Mouse (Mus musculus): ENCODE measurements around the gene Polr2b. TPM values are rescaled to one million over a fixed set of nuclear protein-coding genes. Genes with fewer than 3 reads are reported as not detected.
A peak's percentile ranks its signal among the peaks of the same experiment; 100 is the strongest.

The Polr2b gene
- 46.0 and 52.0 TPM in 2 replicates for polyA plus RNA-seq (2014; fragmentation: Nextera tagmentation; extraction: Ambion mirVana)

- WGBS (ENCODE audit: insufficient replicate concordance): under 1% methylated on average over 85 of the region's 85 CpGs
- H3K36me3 ChIP-seq (ENCODE audit: control insufficient read depth, insufficient read depth, low read length): peaks cover 6% of the 10 kb centered on the region
- H3K4me1 ChIP-seq (ENCODE audit: control insufficient read depth, insufficient read depth, low read length): peaks cover 17% of the 10 kb centered on the region
- H3K4me2 ChIP-seq: peak within 1 kb of the TSS; percentile 95
- H3K9me3 ChIP-seq (replicated peaks; ENCODE audit: control insufficient read depth, low read length): no peaks in the 10 kb centered on the region
- peak within 1 kb of the TSS; percentile 95 for H3K4me3 ChIP-seq (ENCODE audit: low read depth, low read length)
- peak; percentile 95 for ATAC-seq (replicated peaks; ENCODE audit: insufficient number of reproducible peaks, low FRiP score, low TSS enrichment)
- H3K27me3 ChIP-seq (ENCODE audit: control insufficient read depth, insufficient read depth, low read length): no peaks in the 10 kb centered on the region
- H3K27ac ChIP-seq (ENCODE audit: low read depth, low read length): peak within 1 kb of the TSS; percentile 83
- peak within 1 kb of the TSS; percentile 82 for H3K9ac ChIP-seq (ENCODE audit: low read depth, low read length)
These were observed at the start of gene Polr2b, which contains the start of gene Noa1 for GRCm38 (mm10) chr5:77309924-77310772. Gene Polr2b (plus strand): TSS chr5:77310147. Gene Noa1 (minus strand): TSS chr5:77310084.

GRCm38 (mm10) chr5:77261137-77261536 is 48.8 kb upstream of the Polr2b start:
- ATAC-seq (replicated peaks; ENCODE audit: insufficient number of reproducible peaks, low FRiP score, low TSS enrichment): no peak
- H3K27ac ChIP-seq (ENCODE audit: low read depth, low read length): no peak overlapping the region
- H3K4me2 ChIP-seq: no peak overlapping the region
- no peaks in the 10 kb centered on the region for H3K36me3 ChIP-seq (ENCODE audit: control insufficient read depth, insufficient read depth, low read length)
- no peak overlapping the region for H3K9ac ChIP-seq (ENCODE audit: low read depth, low read length)
- no peaks in the 10 kb centered on the region for H3K27me3 ChIP-seq (ENCODE audit: control insufficient read depth, insufficient read depth, low read length)
- no peaks in the 10 kb centered on the region for H3K4me1 ChIP-seq (ENCODE audit: control insufficient read depth, insufficient read depth, low read length)
- WGBS (ENCODE audit: insufficient replicate concordance): 67% methylated on average over 4 of the region's 4 CpGs
- H3K4me3 ChIP-seq (ENCODE audit: low read depth, low read length): no peak overlapping the region
- H3K9me3 ChIP-seq (replicated peaks; ENCODE audit: control insufficient read depth, low read length): no peaks in the 10 kb centered on the region

DNA sequence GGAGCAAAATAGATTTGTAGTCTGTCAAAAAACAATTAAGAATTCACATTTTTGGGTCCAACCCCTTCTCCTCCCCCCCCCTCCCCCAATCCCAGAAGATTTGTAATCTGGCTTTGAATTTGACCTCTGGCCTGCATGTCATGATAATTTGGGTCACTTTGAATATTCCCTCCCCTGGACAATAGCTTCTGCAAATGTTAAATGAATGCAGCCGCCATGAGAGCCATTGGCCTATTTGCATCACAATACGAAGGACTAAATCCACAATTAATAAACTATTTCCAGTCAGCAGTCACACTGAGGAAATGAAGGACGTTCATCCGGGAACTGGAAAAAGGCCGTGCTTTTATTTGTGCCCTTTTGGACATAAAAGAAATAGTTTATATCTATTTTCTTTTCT is 47.8 kb upstream of the Polr2b start:
- Histone ChIP-seq H3K36me3 (ENCODE audit: control insufficient read depth, insufficient read depth, low read length) (no peaks in the 10 kb centered on the region), H3K9me3 (replicated peaks; ENCODE audit: control insufficient read depth, low read length) (no peaks in the 10 kb centered on the region), H3K4me2 (no peak overlapping the region), H3K4me1 (ENCODE audit: control insufficient read depth, insufficient read depth, low read length) (no peaks in the 10 kb centered on the region), H3K9ac (ENCODE audit: low read depth, low read length) (no peak overlapping the region), H3K4me3 (ENCODE audit: low read depth, low read length) (no peak overlapping the region), H3K27ac (ENCODE audit: low read depth, low read length) (no peak overlapping the region), H3K27me3 (ENCODE audit: control insufficient read depth, insufficient read depth, low read length) (no peaks in the 10 kb centered on the region)
- 79% methylated on average over 5 of the region's 5 CpGs for WGBS (ENCODE audit: insufficient replicate concordance)
- ATAC-seq (replicated peaks; ENCODE audit: insufficient number of reproducible peaks, low FRiP score, low TSS enrichment): no peak

- 1% methylated on average over 56 of the region's 78 CpGs for WGBS (ENCODE audit: insufficient replicate concordance)
These were observed 44.8 kb upstream of the Polr2b start, which contains the start of gene Rest for GRCm38 (mm10) chr5:77265081-77265670. Gene Rest (plus strand): TSS chr5:77265491.

GRCm38 (mm10) chr5:77265671-77266065 is 44.3 kb upstream of the Polr2b start:
- no peaks in the 10 kb centered on the region for H3K9me3 ChIP-seq (replicated peaks; ENCODE audit: control insufficient read depth, low read length)
- WGBS (ENCODE audit: insufficient replicate concordance): under 1% methylated on average over 25 of the region's 53 CpGs
- H3K4me3 ChIP-seq (ENCODE audit: low read depth, low read length): peak overlapping the region; percentile 96
- H3K27ac ChIP-seq (ENCODE audit: low read depth, low read length): peak overlapping the region; percentile 98
- 0 out of 2 replicates have a peak, but pooled peaks cover 5% of the 10 kb centered on the region for H3K4me1 ChIP-seq (ENCODE audit: control insufficient read depth, insufficient read depth, low read length)
- no peaks in the 10 kb centered on the region for H3K27me3 ChIP-seq (ENCODE audit: control insufficient read depth, insufficient read depth, low read length)
- H3K9ac ChIP-seq (ENCODE audit: low read depth, low read length): peak overlapping the region; percentile 93
- peaks cover 16% of the 10 kb centered on the region for H3K36me3 ChIP-seq (ENCODE audit: control insufficient read depth, insufficient read depth, low read length)
- H3K4me2 ChIP-seq: peak overlapping the region; percentile 69
- peak; percentile 86 for ATAC-seq (replicated peaks; ENCODE audit: insufficient number of reproducible peaks, low FRiP score, low TSS enrichment)

More at GRCm38 (mm10) chr5:77265081-77265670, 44.8 kb upstream of the Polr2b start, which contains the start of gene Rest:
- no peaks in the 10 kb centered on the region for H3K9me3 ChIP-seq (replicated peaks; ENCODE audit: control insufficient read depth, low read length)
- 0 out of 2 replicates have a peak, but pooled peaks cover 5% of the 10 kb centered on the region for H3K4me1 ChIP-seq (ENCODE audit: control insufficient read depth, insufficient read depth, low read length)
- peak within 1 kb of the TSS; percentile 98 for H3K27ac ChIP-seq (ENCODE audit: low read depth, low read length)
- peak; percentile 83 for ATAC-seq (replicated peaks; ENCODE audit: insufficient number of reproducible peaks, low FRiP score, low TSS enrichment)
- H3K4me2 ChIP-seq: peak within 1 kb of the TSS; percentile 69
- peak within 1 kb of the TSS; percentile 93 for H3K9ac ChIP-seq (ENCODE audit: low read depth, low read length)
- H3K4me3 ChIP-seq (ENCODE audit: low read depth, low read length): peak within 1 kb of the TSS; percentile 96
- no peaks in the 10 kb centered on the region for H3K27me3 ChIP-seq (ENCODE audit: control insufficient read depth, insufficient read depth, low read length)
- peaks cover 16% of the 10 kb centered on the region for H3K36me3 ChIP-seq (ENCODE audit: control insufficient read depth, insufficient read depth, low read length)

DNA sequence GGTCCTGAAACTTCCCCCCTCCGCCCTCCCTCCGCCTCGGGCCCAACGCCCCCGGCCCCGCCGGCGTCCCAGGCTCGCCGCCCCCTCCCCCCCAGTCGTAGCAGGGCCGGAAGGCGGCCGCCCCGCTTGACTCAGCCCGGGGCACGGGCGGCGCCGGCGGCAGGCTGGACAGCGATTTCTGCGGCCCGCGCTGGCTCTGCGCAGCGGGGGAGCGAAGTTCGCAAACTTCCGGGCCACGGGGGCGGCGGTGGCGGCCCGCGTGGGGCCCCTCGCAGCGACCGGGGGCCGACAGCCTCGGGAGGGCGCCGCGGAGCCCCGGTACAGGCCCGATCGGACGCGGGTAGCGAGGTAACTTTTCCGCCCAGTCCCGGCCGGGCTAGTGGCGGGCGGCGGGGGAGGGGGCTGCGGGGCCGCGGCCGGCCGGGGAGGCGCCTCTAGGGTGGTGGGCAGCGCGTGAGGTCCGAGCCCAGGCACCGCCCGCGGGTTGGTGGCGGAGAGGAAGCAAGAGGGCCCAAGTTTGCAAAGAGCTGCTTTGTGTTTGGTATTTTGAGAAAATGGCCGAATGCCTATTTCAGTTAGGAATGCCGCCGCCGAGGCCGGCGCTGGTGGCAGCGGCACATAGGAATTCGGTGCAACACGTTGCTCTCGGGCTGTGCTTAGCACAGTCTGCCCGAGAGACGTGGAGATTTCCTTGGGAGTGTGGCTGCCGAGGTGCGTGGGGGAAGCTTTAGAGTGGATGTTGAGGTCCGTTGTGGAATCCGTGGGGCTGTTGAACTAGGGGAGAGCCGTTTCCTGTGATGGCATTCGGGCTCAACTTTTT is 43.7 kb upstream of the Polr2b start:
- Histone ChIP-seq H3K36me3 (ENCODE audit: control insufficient read depth, insufficient read depth, low read length) (peaks cover 18% of the 10 kb centered on the region), H3K4me1 (ENCODE audit: control insufficient read depth, insufficient read depth, low read length) (0 out of 2 replicates have a peak, but pooled peaks cover 5% of the 10 kb centered on the region), H3K4me3 (ENCODE audit: low read depth, low read length) (peak overlapping the region; percentile 96), H3K27ac (ENCODE audit: low read depth, low read length) (peak overlapping the region; percentile 98), H3K9me3 (replicated peaks; ENCODE audit: control insufficient read depth, low read length) (no peaks in the 10 kb centered on the region), H3K4me2 (peak overlapping the region; percentile 69), H3K9ac (ENCODE audit: low read depth, low read length) (peak overlapping the region; percentile 93), H3K27me3 (ENCODE audit: control insufficient read depth, insufficient read depth, low read length) (no peaks in the 10 kb centered on the region)
- peak; percentile 73 for ATAC-seq (replicated peaks; ENCODE audit: insufficient number of reproducible peaks, low FRiP score, low TSS enrichment)
- under 1% methylated on average over 73 of the region's 87 CpGs for WGBS (ENCODE audit: insufficient replicate concordance)

GRCm38 (mm10) chr5:77266886-77267401 is 43.0 kb upstream of the Polr2b start:
- Histone ChIP-seq H3K4me3 (ENCODE audit: low read depth, low read length) (peak overlapping the region; percentile 96), H3K9ac (ENCODE audit: low read depth, low read length) (peak overlapping the region; percentile 93), H3K4me1 (ENCODE audit: control insufficient read depth, insufficient read depth, low read length) (0 out of 2 replicates have a peak, but pooled peaks cover 5% of the 10 kb centered on the region), H3K27me3 (ENCODE audit: control insufficient read depth, insufficient read depth, low read length) (no peaks in the 10 kb centered on the region), H3K4me2 (peak overlapping the region; percentile 69), H3K27ac (ENCODE audit: low read depth, low read length) (peak overlapping the region; percentile 98), H3K36me3 (ENCODE audit: control insufficient read depth, insufficient read depth, low read length) (peaks cover 20% of the 10 kb centered on the region), H3K9me3 (replicated peaks; ENCODE audit: control insufficient read depth, low read length) (no peaks in the 10 kb centered on the region)
- no peak for ATAC-seq (replicated peaks; ENCODE audit: insufficient number of reproducible peaks, low FRiP score, low TSS enrichment)
- 2% methylated on average over 11 of the region's 11 CpGs for WGBS (ENCODE audit: insufficient replicate concordance)

DNA sequence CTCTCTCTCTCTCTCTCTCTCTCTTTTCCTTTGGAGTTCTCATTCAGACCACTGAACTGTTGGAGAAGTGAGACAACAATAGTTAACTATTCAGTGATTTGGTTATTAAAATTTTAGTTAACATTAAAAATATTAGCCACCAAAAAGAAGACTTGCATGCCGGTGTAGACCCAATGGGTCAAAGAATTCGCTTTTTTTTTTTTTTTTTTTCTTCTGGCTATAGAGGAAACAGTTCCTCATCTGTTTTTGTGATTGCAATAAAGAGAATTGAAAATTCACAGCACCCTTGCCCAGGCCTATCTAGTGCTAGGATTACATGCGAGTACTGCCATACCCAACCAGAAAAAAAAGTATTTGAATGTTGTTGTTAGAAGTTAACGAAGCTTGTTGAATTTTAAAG is 42.5 kb upstream of the Polr2b start:
- no peak overlapping the region for H3K9ac ChIP-seq (ENCODE audit: low read depth, low read length)
- peak overlapping the region; percentile 96 for H3K4me3 ChIP-seq (ENCODE audit: low read depth, low read length)
- H3K9me3 ChIP-seq (replicated peaks; ENCODE audit: control insufficient read depth, low read length): no peaks in the 10 kb centered on the region
- no peak for ATAC-seq (replicated peaks; ENCODE audit: insufficient number of reproducible peaks, low FRiP score, low TSS enrichment)
- H3K27me3 ChIP-seq (ENCODE audit: control insufficient read depth, insufficient read depth, low read length): no peaks in the 10 kb centered on the region
- 61% methylated on average over 4 of the region's 4 CpGs for WGBS (ENCODE audit: insufficient replicate concordance)
- peak overlapping the region; percentile 69 for H3K4me2 ChIP-seq
- H3K27ac ChIP-seq (ENCODE audit: low read depth, low read length): no peak overlapping the region; the same call in 1 of the 2 replicates
- H3K4me1 ChIP-seq (ENCODE audit: control insufficient read depth, insufficient read depth, low read length): 0 out of 2 replicates have a peak, but pooled peaks cover 5% of the 10 kb centered on the region
- peaks cover 20% of the 10 kb centered on the region for H3K36me3 ChIP-seq (ENCODE audit: control insufficient read depth, insufficient read depth, low read length)
